Mouse (Mus musculus): ENCODE measurements around the gene Tesc.

DNA sequence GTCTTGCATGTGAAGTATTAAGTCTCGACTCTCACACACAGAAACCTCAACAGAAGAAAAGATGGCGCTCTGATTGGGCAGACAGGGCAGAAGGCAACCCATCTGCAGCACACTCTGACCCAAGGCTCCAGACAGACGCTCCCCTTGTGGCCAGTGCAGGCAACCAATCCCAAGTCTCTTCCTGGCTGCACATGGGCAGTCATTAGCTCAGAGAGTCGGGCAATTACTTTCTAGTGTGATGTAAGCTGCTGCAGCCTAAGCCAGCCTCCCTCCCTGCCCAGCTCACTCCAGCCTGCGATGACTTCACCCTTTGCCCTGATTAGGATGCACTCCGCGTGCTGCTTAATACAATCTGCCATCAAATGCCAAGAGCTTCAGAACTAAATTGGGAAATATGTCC is 61.6 kb downstream of the Tesc start:
- TF ChIP-seq CTCF (IDR thresholded peaks at IDR 0.05; ENCODE audit: low read depth, low read length) (no peak), POLR2A (IDR thresholded peaks at IDR 0.05; ENCODE audit: borderline replicate concordance, low read depth, low read length) (no peak)
